Mouse (Mus musculus) heart, adult 2 months (tissue): Measurements from ENCODE around the gene Per2. TPM values are rescaled to one million over a fixed set of nuclear protein-coding genes. Genes with fewer than 3 reads are reported as not detected.

Experiments used
- DNase-seq, 2 experiments: peaks; one replicate each; pipeline ENCODE4 v3.0.0; 2021
- H3K27ac ChIP-seq: fragments of 200-600 bp; 2 replicates; pipeline ENCODE4 v1.8.1; 2022
- H3K27me3 ChIP-seq: fragments of 200-500 bp; 2 replicates; pipeline ENCODE4 v1.6.1; 2012; ENCODE audit warnings: mild to moderate bottlenecking, low read length, inconsistent platforms, mixed read lengths; ENCODE audit not compliant: control insufficient read depth, insufficient read depth
- H3K36me3 ChIP-seq: fragments of 200-500 bp; 2 replicates; pipeline ENCODE4 v1.6.1; 2012; ENCODE audit warnings: low read length, inconsistent platforms; ENCODE audit not compliant: control insufficient read depth, insufficient read depth
- H3K4me1 ChIP-seq: fragments of 200-500 bp; 2 replicates; pipeline ENCODE4 v1.6.1; 2011; ENCODE audit warnings: low read length; ENCODE audit not compliant: control insufficient read depth, insufficient read depth
- H3K4me3 ChIP-seq: fragments of 200-600 bp; 2 replicates; pipeline ENCODE4 v1.8.1; 2022
- H3K79me2 ChIP-seq: fragments of 200-500 bp; replicated peaks from 2 replicates; pipeline ENCODE4 v1.6.1; 2012; ENCODE audit warnings: mild to moderate bottlenecking, inconsistent platforms, low read length, moderate library complexity, mixed read lengths; ENCODE audit not compliant: control insufficient read depth, insufficient read depth
- H3K9ac ChIP-seq: fragments of 200-500 bp; 2 replicates; pipeline ENCODE4 v1.6.1; 2012; ENCODE audit warnings: low read depth, mild to moderate bottlenecking, control low read depth, inconsistent platforms, low read length, mixed read lengths
- CTCF ChIP-seq: fragments of 200-600 bp; IDR thresholded peaks from 2 replicates; pipeline ENCODE4 v1.8.1; 2022; ENCODE audit warnings: antibody characterized with exemption, mild to moderate bottlenecking, moderate library complexity
- EP300 ChIP-seq: fragments of 200-500 bp; IDR thresholded peaks from 2 replicates; pipeline ENCODE4 v1.6.1; 2011; ENCODE audit warnings: low read depth, low read length, control low read depth; ENCODE audit not compliant: insufficient read depth
- POLR2A ChIP-seq: fragments of 200-500 bp; IDR thresholded peaks from 2 replicates; pipeline ENCODE4 v1.6.1; 2011; ENCODE audit warnings: mild to moderate bottlenecking, low read depth, low read length, control low read depth; ENCODE audit not compliant: insufficient read depth
- WGBS: fragments of 180-500 bp; shearing (Covaris S2); methylation state at CpG from one replicate; pipeline ENCODE4 v1.1.7; 2018; 5-methylcytosine and 5-hydroxymethylcytosine counted together
- intact Hi-C: fragments of 180-260 bp; cut with DNase I; formaldehyde crosslinking; loops from one replicate; pipeline ENCODE4 v1.15.1; 2025
- polyA plus RNA-seq: library from polyadenylated mRNA; depleted of rRNA; stranded (reverse); fragments of >200 nt; gene quantifications from 2 replicates; pipeline ENCODE4 v1.2.3, GENCODE M21; 2012
- total RNA-seq, 2 experiments: library from RNA; stranded (reverse); gene quantifications; 2 replicates each; pipeline ENCODE4 v1.2.3; 2021

Per2 gene
- total and polyA plus RNA-seq, 3 experiments: 3.8 to 13.8 (median 6.3) TPM

DNA sequence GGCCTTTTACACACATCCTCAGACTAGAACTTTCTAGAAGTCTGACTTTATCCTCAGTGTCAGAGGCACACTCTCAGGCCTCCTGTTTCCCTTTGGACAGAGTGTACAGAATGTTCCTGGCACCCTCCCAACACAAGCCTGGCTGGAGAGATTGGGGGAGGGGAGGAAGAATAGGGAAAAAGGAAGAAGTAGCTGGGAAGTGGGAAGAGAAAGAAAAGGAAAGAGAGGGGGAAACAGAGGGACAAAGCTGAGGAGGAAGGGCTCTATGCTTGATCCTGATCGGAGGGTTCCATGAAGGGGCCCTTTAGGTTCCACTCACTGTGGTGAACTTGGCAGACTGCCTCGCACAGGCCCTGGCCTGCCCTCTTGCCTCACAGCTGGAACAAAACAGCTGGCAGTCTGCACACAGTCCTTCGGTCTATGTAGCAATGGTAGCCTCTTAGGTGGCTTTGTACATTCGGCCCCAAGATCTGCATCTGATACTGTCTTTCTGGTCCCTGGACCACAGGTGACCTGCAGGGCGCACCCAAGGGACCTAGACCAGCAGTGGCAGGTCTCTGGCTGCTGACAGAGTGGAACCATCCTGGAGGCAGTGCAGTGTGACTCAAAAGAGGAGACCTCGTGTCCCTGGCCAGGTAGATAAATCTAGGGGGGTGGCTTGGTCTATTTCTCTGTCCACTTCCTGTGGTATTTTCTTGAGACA lies 22.6 kb downstream of the Per2 start:
- Histone ChIP-seq H3K27ac (peak overlapping the region; percentile 94), H3K4me1 (peaks cover 19% of the 10 kb centered on the region), H3K36me3 (peaks cover 14% of the 10 kb centered on the region), H3K27me3 (no peaks in the 10 kb centered on the region), H3K4me3 (no peak overlapping the region), H3K9ac (peak overlapping the region; percentile 30; the same call in 1 of the 2 replicates), H3K79me2 (no peaks in the 10 kb centered on the region)
- intact Hi-C loops: loop anchor here (2.0 kb wide), 1 partner anchor 22 kb away; the partner anchor contains the start of gene Per2
- TF ChIP-seq POLR2A (peak; percentile 47; the same call in 1 of the 2 replicates), EP300 (peak; percentile 100), CTCF (no peak)
- DNase-seq: peak; percentile 83 to 87
- 21% methylated on average over 6 of the region's 6 CpGs for WGBS

DNA sequence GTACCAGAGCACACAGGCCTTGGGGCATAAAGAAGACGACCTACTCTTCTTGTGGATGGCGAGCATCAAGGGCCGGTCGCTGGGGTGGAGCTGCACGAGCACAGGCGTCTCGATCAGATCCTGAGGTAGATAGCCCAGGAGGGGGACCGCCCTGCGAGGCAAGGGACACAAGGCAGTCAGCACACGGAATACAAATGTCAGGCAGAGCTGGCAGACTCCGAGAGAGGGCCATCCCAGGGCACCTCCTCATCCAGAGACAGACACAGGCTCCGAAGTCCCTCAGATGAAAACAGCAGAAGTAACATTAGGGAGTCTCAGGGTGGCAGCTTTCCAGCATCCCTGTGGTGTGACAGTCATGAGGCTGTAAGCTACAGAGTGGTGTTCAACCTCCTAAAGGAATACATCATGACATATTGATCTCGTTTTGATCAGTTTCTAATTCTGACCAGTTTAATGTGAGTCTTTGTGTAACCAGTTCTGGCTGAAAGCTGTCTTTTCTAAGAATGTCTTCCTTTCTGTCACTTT lies 23.5 kb downstream of the Per2 start:
- peaks cover 19% of the 10 kb centered on the region for H3K4me1 ChIP-seq
- intact Hi-C loops: loop anchor here (2.0 kb wide), 1 partner anchor 23 kb away; the partner anchor contains the start of gene Per2
- no peaks in the 10 kb centered on the region for H3K79me2 ChIP-seq
- 65% methylated on average over 13 of the region's 13 CpGs for WGBS
- H3K36me3 ChIP-seq: peaks cover 14% of the 10 kb centered on the region
- H3K4me3 ChIP-seq: no peak overlapping the region
- H3K9ac ChIP-seq: peak overlapping the region; percentile 11
- peak overlapping the region; percentile 94 for H3K27ac ChIP-seq
- TF ChIP-seq CTCF (no peak), POLR2A (no peak), EP300 (no peak)
- no peak for DNase-seq
- H3K27me3 ChIP-seq: no peaks in the 10 kb centered on the region

DNA sequence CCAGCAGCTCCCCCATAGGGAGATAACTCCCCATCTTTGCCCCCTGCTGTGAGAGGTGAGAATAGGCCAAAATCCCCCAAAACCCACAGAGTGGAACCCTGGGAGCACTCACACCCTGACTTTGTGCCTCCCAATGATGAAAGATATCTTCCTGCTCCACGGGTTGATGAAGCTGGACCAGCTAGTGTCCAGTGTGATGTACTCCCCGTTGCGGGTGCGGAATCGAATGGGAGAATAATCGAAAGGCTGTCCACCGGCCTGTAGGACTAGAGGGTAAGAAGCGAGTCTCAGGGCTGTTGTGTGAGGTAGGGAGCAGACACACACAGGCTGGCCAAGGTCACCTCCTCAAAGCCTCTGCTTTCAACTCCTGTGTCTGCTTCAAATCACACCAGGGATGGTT lies 24.2 kb downstream of the Per2 start:
- H3K36me3 ChIP-seq: peaks cover 14% of the 10 kb centered on the region
- H3K79me2 ChIP-seq: no peaks in the 10 kb centered on the region
- H3K4me1 ChIP-seq: peaks cover 19% of the 10 kb centered on the region
- intact Hi-C loops: no loop called here
- no peak overlapping the region for H3K4me3 ChIP-seq
- no peak for DNase-seq
- H3K27me3 ChIP-seq: no peaks in the 10 kb centered on the region
- H3K9ac ChIP-seq: no peak overlapping the region
- H3K27ac ChIP-seq: peak overlapping the region; percentile 94
- 96% methylated on average over 8 of the region's 8 CpGs for WGBS
- TF ChIP-seq EP300 (no peak), CTCF (no peak), POLR2A (no peak)

DNA sequence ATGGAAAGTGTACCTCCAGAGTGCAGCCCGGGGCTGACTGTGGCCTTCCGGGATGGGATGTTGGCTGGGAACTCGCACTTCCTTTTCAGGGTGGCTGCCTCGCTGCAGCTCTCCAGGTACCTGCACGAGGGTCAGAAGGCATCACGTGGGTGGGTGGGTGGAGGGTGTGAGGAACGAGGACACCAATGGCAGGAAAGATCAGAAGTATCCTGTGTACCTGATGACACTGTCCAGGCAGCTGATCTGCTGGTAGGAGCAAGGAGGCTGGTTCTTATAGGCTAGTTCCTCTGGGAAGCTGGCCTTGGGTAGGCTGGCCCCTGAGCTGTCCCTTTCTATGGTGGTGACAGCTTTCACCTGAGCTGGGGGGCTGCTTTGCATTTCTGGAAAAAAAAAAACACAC lies 28.4 kb downstream of the Per2 start:
- no peak overlapping the region for H3K4me3 ChIP-seq
- H3K79me2 ChIP-seq: no peaks in the 10 kb centered on the region
- no peak overlapping the region for H3K27ac ChIP-seq
- DNase-seq: no peak
- no peak overlapping the region for H3K9ac ChIP-seq
- peaks cover 5% of the 10 kb centered on the region for H3K36me3 ChIP-seq
- H3K4me1 ChIP-seq: peaks cover 10% of the 10 kb centered on the region
- no peaks in the 10 kb centered on the region for H3K27me3 ChIP-seq
- no peak for TF ChIP-seq CTCF
- TF ChIP-seq POLR2A: no peak
- TF ChIP-seq EP300: no peak
- intact Hi-C loops: no loop called here
- 64% methylated on average over 7 of the region's 7 CpGs for WGBS

DNA sequence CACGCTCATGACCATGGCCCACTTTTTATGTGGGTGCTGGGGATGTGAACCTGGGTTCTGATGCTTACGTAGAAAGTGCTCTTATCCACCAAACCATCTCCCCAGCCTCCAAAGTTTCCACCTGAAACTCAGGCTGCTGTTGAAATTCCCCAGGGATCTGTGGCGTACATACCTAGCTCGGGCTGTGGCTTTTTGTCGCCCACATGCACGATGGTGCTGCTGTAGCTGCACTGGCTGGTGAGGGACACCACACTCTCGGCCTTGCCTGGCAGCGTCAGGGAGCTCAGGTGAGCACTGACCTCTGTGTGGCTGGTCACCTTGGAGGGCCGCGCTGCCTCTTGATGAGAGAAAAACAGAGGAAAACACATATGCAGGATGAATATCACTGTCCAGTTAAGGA lies 29.9 kb downstream of the Per2 start:
- Histone ChIP-seq H3K27me3 (no peaks in the 10 kb centered on the region), H3K9ac (no peak overlapping the region), H3K27ac (no peak overlapping the region), H3K79me2 (no peaks in the 10 kb centered on the region), H3K4me3 (no peak overlapping the region), H3K4me1 (peaks cover 2% of the 10 kb centered on the region; the same call in 1 of the 2 replicates), H3K36me3 (no peaks in the 10 kb centered on the region)
- DNase-seq: no peak
- TF ChIP-seq EP300: no peak
- intact Hi-C loops: loop anchor here (10.0 kb wide), 1 partner anchor 326 kb away; no protein-coding TSS in a partner anchor
- 96% methylated on average over 10 of the region's 10 CpGs for WGBS

DNA sequence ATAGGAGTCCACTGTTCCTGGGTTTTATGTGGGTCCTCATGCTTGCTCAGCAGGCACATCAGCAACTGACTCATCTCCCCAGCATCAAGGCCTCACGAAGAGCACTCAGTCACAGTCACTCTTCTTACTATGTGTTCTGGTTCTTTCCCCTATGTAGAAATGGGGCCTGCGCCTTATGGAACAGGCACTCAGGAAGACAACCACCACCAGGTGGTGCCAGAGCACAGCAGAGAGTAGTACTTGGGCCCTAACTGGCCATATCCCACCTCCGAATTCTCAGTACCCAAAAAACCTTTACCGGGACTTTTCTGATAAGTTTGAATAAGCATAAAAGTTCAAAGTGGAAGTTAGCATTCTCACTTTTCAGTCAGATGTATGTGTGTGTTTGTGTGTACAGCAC lies 30.5 kb downstream of the Per2 start:
- H3K36me3 ChIP-seq: no peaks in the 10 kb centered on the region

More for the DNA sequence above, 30.5 kb downstream of the Per2 start:
- Histone ChIP-seq H3K4me1 (peaks cover 2% of the 10 kb centered on the region; the same call in 1 of the 2 replicates), H3K9ac (no peak overlapping the region), H3K79me2 (no peaks in the 10 kb centered on the region), H3K27me3 (no peaks in the 10 kb centered on the region), H3K27ac (no peak overlapping the region), H3K4me3 (no peak overlapping the region)
- intact Hi-C loops: loop anchor here (1.0 to 10.0 kb wide), 3 partner anchors 31 to 326 kb away; partner anchors contain the start of gene Per2
- TF ChIP-seq CTCF (peak; percentile 95), POLR2A (no peak), EP300 (peak; percentile 93)
- peak; percentile 80 to 89 for DNase-seq
- WGBS: 17% methylated on average over 4 of the region's 4 CpGs
